Mouse (Mus musculus) lung, embryonic 16.5 days (tissue): ENCODE results near the gene Adgre4. TPM values are rescaled to one million over a fixed set of nuclear protein-coding genes. Genes with fewer than 3 reads are reported as not detected.

ENCODE experiments used
- ATAC-seq: fragments of 200-750 bp; cut with Nextera tagmentation; 2 replicates; pipeline ENCODE4 v1.8.0; 2017; ENCODE audit warnings: low read depth, mild to moderate bottlenecking, moderate library complexity
- H3K27ac ChIP-seq: fragments of 300-500 bp; sonication (generic); 2 replicates; pipeline ENCODE4 v1.5.1; 2014; ENCODE audit warnings: mild to moderate bottlenecking, control low read depth, low read length
- H3K27me3 ChIP-seq: fragments of 300-500 bp; sonication (generic); 2 replicates; pipeline ENCODE4 v1.6.1; 2014; ENCODE audit warnings: low read depth, low read length, mixed read lengths; ENCODE audit not compliant: control insufficient read depth, insufficient read depth
- H3K36me3 ChIP-seq: fragments of 300-500 bp; sonication (generic); 2 replicates; pipeline ENCODE4 v1.6.1; 2014; ENCODE audit warnings: low read length; ENCODE audit not compliant: control insufficient read depth, insufficient read depth
- H3K4me1 ChIP-seq: fragments of 300-500 bp; sonication (generic); replicated peaks from 2 replicates; pipeline ENCODE4 v1.6.1; 2014; ENCODE audit warnings: low read length, mixed read lengths; ENCODE audit not compliant: control insufficient read depth, insufficient read depth
- H3K4me2 ChIP-seq: fragments of 300-500 bp; sonication (generic); 2 replicates; pipeline ENCODE4 v1.6.1; 2014; ENCODE audit warnings: low read depth, low read length, control low read depth
- H3K4me3 ChIP-seq: fragments of 300-500 bp; sonication (generic); 2 replicates; pipeline ENCODE4 v1.5.1; 2014; ENCODE audit warnings: mild to moderate bottlenecking, low read length, control low read depth
- H3K9ac ChIP-seq: fragments of 300-500 bp; sonication (generic); 2 replicates; pipeline ENCODE4 v1.6.1; 2014; ENCODE audit warnings: low read length, control low read depth
- H3K9me3 ChIP-seq: fragments of 300-500 bp; sonication (generic); 2 replicates; pipeline ENCODE4 v1.6.1; 2016; ENCODE audit warnings: low read length; ENCODE audit not compliant: control insufficient read depth
- WGBS: fragments of 180-500 bp; shearing (Covaris S2); extraction: QIAGEN DNeasy Blood & Tissue Kit; methylation state at CpG from one replicate; pipeline ENCODE4 v1.1.7; 2014; 5-methylcytosine and 5-hydroxymethylcytosine counted together
- polyA plus RNA-seq: library from polyadenylated mRNA; unstranded; fragments of >200 nt; fragmentation: Nextera tagmentation; extraction: Ambion mirVana; gene quantifications from 2 replicates; pipeline ENCODE4 v1.2.1, GENCODE M21; 2015

Gene Adgre4
- 0.16 and 0.38 TPM in 2 replicates for polyA plus RNA-seq

GRCm38 (mm10) chr17:55749786-55750185 is at the start of gene Adgre4:
Gene Adgre4, plus strand, starts transcription at chr17:55749984.
- Histone ChIP-seq H3K9me3 (no peaks in the 10 kb centered on the region), H3K27me3 (no peaks in the 10 kb centered on the region), H3K4me3 (no peak within 1 kb of the TSS), H3K27ac (no peak within 1 kb of the TSS), H3K4me1 (no peaks in the 10 kb centered on the region), H3K36me3 (no peaks in the 10 kb centered on the region), H3K9ac (no peak within 1 kb of the TSS), H3K4me2 (no peak within 1 kb of the TSS)
- no peak for ATAC-seq
- WGBS, result 47% methylated on average over 2 of the region's 2 CpGs

GRCm38 (mm10) chr17:55702161-55702820 is 47.5 kb upstream of the Adgre4 start:
- Histone ChIP-seq H3K4me2 (no peak overlapping the region), H3K4me3 (no peak overlapping the region), H3K27me3 (no peaks in the 10 kb centered on the region), H3K9ac (no peak overlapping the region), H3K9me3 (no peaks in the 10 kb centered on the region), H3K4me1 (no peaks in the 10 kb centered on the region), H3K27ac (no peak overlapping the region), H3K36me3 (no peaks in the 10 kb centered on the region; the same call in 1 of the 2 replicates)
- no peak; the same call in 1 of the 2 replicates for ATAC-seq
- 64% methylated on average over 3 of the region's 3 CpGs for WGBS

DNA sequence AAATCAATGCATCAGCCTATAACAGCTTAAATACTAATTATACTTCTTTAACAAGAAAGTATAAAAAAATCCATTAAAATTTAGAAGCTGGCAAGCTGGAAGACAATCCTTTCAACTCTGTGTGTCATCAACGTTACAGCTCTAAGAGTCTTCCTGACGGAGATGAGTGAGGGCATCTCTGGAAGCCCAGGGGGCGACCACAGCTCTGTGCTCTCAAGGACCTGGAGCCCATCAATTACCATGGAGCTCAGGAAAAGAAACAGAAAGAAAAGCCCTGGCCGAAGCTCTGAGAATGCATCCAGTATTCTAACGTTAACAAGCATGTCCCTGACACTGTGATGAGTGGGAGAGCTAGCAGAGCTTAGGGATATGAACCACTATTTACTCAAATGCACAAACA is 46.9 kb upstream of the Adgre4 start:
- Histone ChIP-seq H3K4me3 (no peak overlapping the region), H3K9me3 (no peaks in the 10 kb centered on the region), H3K4me1 (no peaks in the 10 kb centered on the region), H3K4me2 (no peak overlapping the region), H3K27ac (no peak overlapping the region), H3K27me3 (no peaks in the 10 kb centered on the region), H3K9ac (no peak overlapping the region), H3K36me3 (no peaks in the 10 kb centered on the region; the same call in 1 of the 2 replicates)
- ATAC-seq, result no peak
- WGBS, result 67% methylated on average over 5 of the region's 5 CpGs

- no peaks in the 10 kb centered on the region for H3K27me3 ChIP-seq
- peak within 1 kb of the TSS; percentile 59 for H3K27ac ChIP-seq
- WGBS, result under 1% methylated on average over 36 of the region's 37 CpGs
- H3K4me3 ChIP-seq, result peak within 1 kb of the TSS; percentile 90
- ATAC-seq, result peak; percentile 100
- H3K4me2 ChIP-seq, result peak within 1 kb of the TSS; percentile 81
- no peaks in the 10 kb centered on the region for H3K9me3 ChIP-seq
- H3K4me1 ChIP-seq, result no peaks in the 10 kb centered on the region
- no peaks in the 10 kb centered on the region for H3K36me3 ChIP-seq
- H3K9ac ChIP-seq, result peak within 1 kb of the TSS; percentile 83
Observed at GRCm38 (mm10) chr17:55711984-55712811, 37.6 kb upstream of the Adgre4 start, which contains the start of gene Pot1b. Gene Pot1b, minus strand, starts transcription at chr17:55712628.

DNA sequence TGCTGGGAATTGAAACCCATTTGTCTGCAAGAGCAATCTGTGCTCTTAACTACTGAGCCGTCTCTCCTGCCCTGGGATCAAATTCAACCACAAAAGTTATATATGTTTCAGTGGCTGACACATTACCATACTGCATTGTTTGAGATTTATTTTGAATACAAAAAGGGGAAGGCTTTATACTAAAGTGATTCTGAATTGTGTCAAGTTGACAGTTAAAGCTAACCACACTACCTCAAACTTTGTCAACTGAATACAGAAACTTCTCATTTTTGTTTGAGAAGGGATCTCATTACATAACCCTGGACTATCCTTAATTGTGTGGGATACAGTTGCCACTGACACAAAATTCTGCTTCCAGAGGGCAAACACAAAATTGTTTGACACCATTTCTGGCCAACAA is 28.5 kb upstream of the Adgre4 start:
- H3K9me3 ChIP-seq, result no peaks in the 10 kb centered on the region
- no peaks in the 10 kb centered on the region for H3K36me3 ChIP-seq
- no peak for ATAC-seq

DNA sequence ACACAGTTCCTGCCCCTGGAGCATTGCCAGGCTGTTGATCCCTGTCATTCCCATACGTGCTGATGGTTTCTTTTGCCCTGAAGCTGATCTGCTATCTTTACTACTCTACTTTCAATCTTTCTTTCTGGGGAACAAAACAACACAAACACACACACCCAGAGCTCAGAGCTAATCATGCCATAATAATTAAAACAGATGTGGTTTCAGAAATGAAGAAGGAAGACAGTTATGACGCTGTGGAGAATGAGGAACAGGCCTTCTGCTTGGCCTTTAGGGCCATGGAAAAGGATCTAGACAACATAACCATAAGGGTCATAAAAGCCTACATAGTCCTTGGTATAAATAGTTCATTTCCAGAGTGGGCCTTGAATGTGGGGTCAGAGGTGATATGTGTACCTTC is 27.5 kb upstream of the Adgre4 start:
- no peaks in the 10 kb centered on the region for H3K9me3 ChIP-seq
- WGBS, result 56% methylated on average over 2 of the region's 2 CpGs
- no peak overlapping the region for H3K4me3 ChIP-seq

More for the DNA sequence above, 28.5 kb upstream of the Adgre4 start:
- Histone ChIP-seq H3K27me3 (no peaks in the 10 kb centered on the region), H3K4me2 (no peak overlapping the region), H3K4me1 (no peaks in the 10 kb centered on the region), H3K27ac (no peak overlapping the region), H3K9ac (no peak overlapping the region), H3K4me3 (no peak overlapping the region)
- 71% methylated on average over 1 of the region's 1 CpGs for whole genome bisulfite sequencing

GRCm38 (mm10) chr17:55726193-55726592 is 23.6 kb upstream of the Adgre4 start:
- WGBS, result 61% methylated on average over 2 of the region's 2 CpGs
- Histone ChIP-seq H3K4me2 (no peak overlapping the region), H3K27ac (no peak overlapping the region), H3K9ac (no peak overlapping the region), H3K4me1 (no peaks in the 10 kb centered on the region), H3K9me3 (no peaks in the 10 kb centered on the region), H3K36me3 (no peaks in the 10 kb centered on the region), H3K27me3 (no peaks in the 10 kb centered on the region), H3K4me3 (no peak overlapping the region)
- no peak for ATAC-seq

More for the DNA sequence above, 27.5 kb upstream of the Adgre4 start:
- Histone ChIP-seq H3K36me3 (no peaks in the 10 kb centered on the region), H3K4me2 (no peak overlapping the region), H3K4me1 (no peaks in the 10 kb centered on the region), H3K27ac (no peak overlapping the region), H3K27me3 (no peaks in the 10 kb centered on the region), H3K9ac (no peak overlapping the region)
- no peak for ATAC-seq

DNA sequence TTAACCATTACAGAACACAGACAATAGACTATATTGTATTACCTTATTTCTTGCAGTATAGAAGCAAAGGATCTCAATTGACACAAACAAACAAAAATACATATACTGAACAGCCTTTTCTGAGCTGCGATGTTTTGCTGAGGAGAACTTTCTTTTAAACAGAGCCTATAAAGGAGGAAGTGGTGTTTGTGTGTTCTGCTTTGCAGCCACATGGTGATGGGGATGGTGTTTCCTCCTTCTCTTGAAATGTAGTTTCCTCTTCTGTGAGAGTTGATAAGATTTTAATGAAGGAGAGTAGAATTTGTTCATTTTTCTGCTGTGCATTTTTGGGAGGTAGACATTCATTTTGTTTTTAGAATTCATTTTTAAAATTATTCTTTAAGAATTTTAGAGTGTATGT is 13.1 kb upstream of the Adgre4 start:
- Histone ChIP-seq H3K4me1 (no peaks in the 10 kb centered on the region), H3K27me3 (no peaks in the 10 kb centered on the region), H3K4me3 (no peak overlapping the region), H3K36me3 (no peaks in the 10 kb centered on the region), H3K9ac (no peak overlapping the region), H3K4me2 (no peak overlapping the region), H3K9me3 (no peaks in the 10 kb centered on the region), H3K27ac (no peak overlapping the region)
- 63% methylated on average over 1 of the region's 1 CpGs for WGBS
- ATAC-seq, result no peak

DNA sequence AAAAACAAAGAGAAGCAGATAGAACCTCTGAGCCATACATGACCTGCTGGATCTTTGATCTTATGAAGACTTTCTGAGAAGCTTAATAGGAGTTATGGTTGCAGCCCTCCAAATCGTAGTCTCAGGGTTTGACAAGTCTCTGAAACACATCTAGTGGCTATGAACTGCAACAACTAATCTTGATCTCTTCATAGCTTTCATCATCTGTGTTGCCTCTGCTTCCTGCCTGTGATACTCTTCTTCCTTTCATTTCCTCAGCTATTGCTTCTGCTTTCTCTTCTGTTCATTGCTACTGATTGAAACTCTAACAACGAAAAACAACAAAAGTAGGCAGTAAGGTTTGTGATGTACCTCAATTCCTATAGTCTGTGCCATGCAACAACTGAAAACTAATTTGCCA is 1.4 kb downstream of the Adgre4 start:
- Histone ChIP-seq H3K4me1 (no peaks in the 10 kb centered on the region), H3K9me3 (no peaks in the 10 kb centered on the region), H3K4me3 (no peak overlapping the region), H3K4me2 (no peak overlapping the region), H3K27me3 (no peaks in the 10 kb centered on the region), H3K36me3 (no peaks in the 10 kb centered on the region), H3K27ac (no peak overlapping the region), H3K9ac (no peak overlapping the region)
- no peak for ATAC-seq
- 66% methylated on average over 2 of the region's 2 CpGs for WGBS
